23 mouse cellular contexts compared by ENCODE assay signal in genomic region chr3:78884715-78885114, GRCm38 (mm10).
DNase-seq lines count a peak whose midpoint lies in the region; ATAC-seq and TF ChIP-seq lines count a peak whose summit lies in the region.
"Had no signal": no experiment of that assay in that cellular context is flagged by ENCODE, and none has a peak within 500 bp of the region (broad histone marks: within the 10 kb centered on the region; RNA-seq: fewer than 3 reads in every experiment).

No protein-coding gene starts in this region.

- DNase-seq in kidney, adult 11 months: peak; percentile 50
- DNase-seq in kidney, adult 2 months: peak; percentile 71
- peak; percentile 43 to 61 for DNase-seq in kidney, postnatal 25 days
- DNase-seq in heart, postnatal 4 days: no peak
- no peak for DNase-seq in MN1 (ENCODE audit: low spot score)
- DNase-seq: adrenal gland, adult 2 months; adrenal gland, postnatal 25 days; cerebellum, adult 18-20 months; cerebellum, adult 9-11 months; cerebellum, postnatal 36 days; gastrocnemius, postnatal 36 days; heart, adult 18-20 months; heart, postnatal 14 days had no signal

- no peak for TF ChIP-seq CTCF in kidney, adult 2 months (conservative IDR thresholded peaks at IDR 0.05; ENCODE audit: insufficient read depth, insufficient read length, low read depth, low read length)

- H3K4me1 ChIP-seq in kidney, embryonic 14.5 days (ENCODE audit: control insufficient read depth, insufficient read depth, low read length): no peaks in the 10 kb centered on the region
- no peaks in the 10 kb centered on the region for H3K4me1 ChIP-seq in kidney, adult 2 months (ENCODE audit: control insufficient read depth, insufficient read depth, low read length)
- H3K4me1 ChIP-seq in kidney, embryonic 15.5 days: no peaks in the 10 kb centered on the region
- H3K4me1 ChIP-seq: embryonic facial prominence, embryonic 15.5 days; forebrain, embryonic 15.5 days; heart, embryonic 10.5 days; heart, embryonic 15.5 days; hindbrain, embryonic 12.5 days had no signal

- no peaks in the 10 kb centered on the region for H3K36me3 ChIP-seq in kidney, embryonic 14.5 days (ENCODE audit: control insufficient read depth, insufficient read depth, low read length)
- H3K36me3 ChIP-seq in kidney, adult 2 months (ENCODE audit: control insufficient read depth, insufficient read depth, low read length): no peaks in the 10 kb centered on the region
- no peaks in the 10 kb centered on the region for H3K36me3 ChIP-seq in kidney, embryonic 15.5 days
- H3K36me3 ChIP-seq: embryonic facial prominence, embryonic 15.5 days; forebrain, embryonic 15.5 days; heart, embryonic 10.5 days; heart, embryonic 15.5 days; hindbrain, embryonic 12.5 days had no signal

- WGBS in kidney, embryonic 14.5 days: 66% methylated on average over 9 of the region's 9 CpGs
- WGBS in kidney, adult 2 months: 35% methylated on average over 9 of the region's 9 CpGs
- WGBS in kidney, embryonic 15.5 days: 57% methylated on average over 9 of the region's 9 CpGs

- no peaks in the 10 kb centered on the region for H3K9me3 ChIP-seq in kidney, embryonic 14.5 days (ENCODE audit: control insufficient read depth, low read length)
- no peaks in the 10 kb centered on the region for H3K9me3 ChIP-seq in kidney, embryonic 15.5 days (replicated peaks)
- H3K9me3 ChIP-seq: embryonic facial prominence, embryonic 15.5 days; forebrain, embryonic 15.5 days; heart, embryonic 10.5 days; heart, embryonic 15.5 days; hindbrain, embryonic 12.5 days had no signal

- H3K4me3 ChIP-seq in kidney, embryonic 14.5 days (ENCODE audit: low read length): no peak overlapping the region
- H3K4me3 ChIP-seq in kidney, adult 2 months (ENCODE audit: insufficient read depth, low read depth, low read length): no peak overlapping the region
- H3K4me3 ChIP-seq in kidney, embryonic 15.5 days (replicated peaks): no peak overlapping the region
- H3K4me3 ChIP-seq: embryonic facial prominence, embryonic 15.5 days; erythroblast, embryonic 14.5 days; forebrain, embryonic 15.5 days; heart, embryonic 10.5 days; heart, embryonic 15.5 days; hindbrain, embryonic 12.5 days had no signal

- TF ChIP-seq POLR2A in kidney, adult 2 months (IDR thresholded peaks at IDR 0.05; ENCODE audit: low read depth, low read length): no peak

- H3K4me2 ChIP-seq in kidney, embryonic 14.5 days (replicated peaks; ENCODE audit: low read depth, low read length): no peak overlapping the region
- no peak overlapping the region for H3K4me2 ChIP-seq in kidney, embryonic 15.5 days
- H3K4me2 ChIP-seq: embryonic facial prominence, embryonic 15.5 days; forebrain, embryonic 15.5 days; heart, embryonic 15.5 days; hindbrain, embryonic 12.5 days had no signal

- no peak for ATAC-seq in kidney, embryonic 14.5 days (ENCODE audit: low FRiP score, low TSS enrichment)
- 0 out of 2 replicates have a peak, but pooled peaks have one; percentile 29 for ATAC-seq in kidney, embryonic 15.5 days (replicated peaks; ENCODE audit: low FRiP score)
- ATAC-seq: forebrain, embryonic 15.5 days; hindbrain, embryonic 16.5 days had no signal

- no peaks in the 10 kb centered on the region for H3K27me3 ChIP-seq in kidney, embryonic 14.5 days (ENCODE audit: control insufficient read depth, insufficient read depth, low read length)
- no peaks in the 10 kb centered on the region for H3K27me3 ChIP-seq in kidney, adult 2 months (replicated peaks; ENCODE audit: control insufficient read depth, insufficient read depth, low read length)
- no peaks in the 10 kb centered on the region for H3K27me3 ChIP-seq in kidney, embryonic 15.5 days
- H3K27me3 ChIP-seq: CH12.LX; embryonic facial prominence, embryonic 15.5 days; forebrain, embryonic 15.5 days; heart, embryonic 15.5 days; hindbrain, embryonic 12.5 days had no signal

- no peak overlapping the region for H3K9ac ChIP-seq in kidney, embryonic 14.5 days (ENCODE audit: low read depth, low read length)
- H3K9ac ChIP-seq in kidney, embryonic 15.5 days: no peak overlapping the region
- H3K9ac ChIP-seq: embryonic facial prominence, embryonic 15.5 days; forebrain, embryonic 15.5 days; heart, embryonic 15.5 days; hindbrain, embryonic 12.5 days had no signal

- H3K27ac ChIP-seq in kidney, embryonic 14.5 days (ENCODE audit: low read depth, low read length): no peak overlapping the region
- no peak overlapping the region for H3K27ac ChIP-seq in kidney, adult 2 months (ENCODE audit: insufficient read depth, low read depth, low read length)
- H3K27ac ChIP-seq in kidney, embryonic 15.5 days: no peak overlapping the region
- H3K27ac ChIP-seq: embryonic facial prominence, embryonic 15.5 days; forebrain, embryonic 15.5 days; heart, embryonic 10.5 days; heart, embryonic 15.5 days; hindbrain, embryonic 12.5 days had no signal

Comparison
In these comparisons a context has a peak if more than half of its experiments do, and no peak if none do; other contexts are left out.
1. DNase-seq: peak in kidney, adult 11 months (single experiment), kidney, adult 2 months (single experiment) and kidney, postnatal 25 days (2 of 2); none in heart, postnatal 4 days (single experiment) and MN1 (single experiment).